Mouse (Mus musculus) left cerebral cortex, adult 8-10 months (tissue): ENCODE measurements at regions not wholly inside any gene's neighbourhood (a gene's known extent, or its start where the extent isn't known, plus 50 kb on each side); places are given as distances from the start of the nearest gene placed in this dataset.
A peak's percentile ranks its signal among the peaks of the same experiment; 100 is the strongest.

Experiments used
- DNase-seq, 2 experiments: peaks; one replicate each; pipeline ENCODE4 v3.0.0; 2022; ENCODE audit warnings: low spot score in 2 of 2

DNA sequence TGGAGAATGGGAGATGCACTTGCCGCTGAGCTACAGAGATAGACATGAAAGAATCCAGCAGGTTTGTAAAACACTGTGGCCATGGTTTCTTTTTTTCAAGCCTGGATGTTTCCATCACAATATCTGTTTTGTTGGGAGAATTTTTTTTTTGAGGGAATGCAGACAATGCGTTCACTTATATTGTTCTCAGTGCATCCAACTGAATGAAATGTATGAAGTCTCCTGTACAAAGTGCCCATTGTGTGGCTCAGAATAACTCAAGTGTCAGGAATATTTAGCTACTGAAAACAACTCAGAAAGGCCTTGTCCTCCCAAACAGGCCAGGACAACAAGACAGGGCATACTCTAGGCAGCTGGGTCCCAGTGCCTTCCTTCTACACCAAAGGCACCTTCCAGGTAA lies 120.3 kb upstream of the Ado start:
- no peak for DNase-seq

DNA sequence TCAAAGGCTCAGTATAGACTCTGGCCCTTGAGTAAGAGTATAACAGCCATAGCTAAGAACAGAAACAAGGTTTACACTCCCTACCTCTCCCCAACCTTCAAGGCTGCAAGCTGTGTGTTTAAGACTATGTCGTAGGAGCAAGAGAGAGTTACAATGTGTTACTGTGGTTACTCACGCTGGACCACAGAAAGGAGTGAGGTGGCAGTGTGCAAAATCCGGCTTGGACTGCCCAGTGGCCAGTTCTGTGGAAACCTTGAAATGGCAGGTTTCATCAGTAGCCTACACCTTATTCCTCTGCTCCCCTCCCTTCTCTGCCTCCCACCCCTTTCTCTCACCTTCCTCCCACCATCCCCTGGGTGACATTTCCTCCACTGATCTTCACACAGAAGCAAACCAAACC lies 114.3 kb upstream of the Ado start:
- no peak for DNase-seq

DNA sequence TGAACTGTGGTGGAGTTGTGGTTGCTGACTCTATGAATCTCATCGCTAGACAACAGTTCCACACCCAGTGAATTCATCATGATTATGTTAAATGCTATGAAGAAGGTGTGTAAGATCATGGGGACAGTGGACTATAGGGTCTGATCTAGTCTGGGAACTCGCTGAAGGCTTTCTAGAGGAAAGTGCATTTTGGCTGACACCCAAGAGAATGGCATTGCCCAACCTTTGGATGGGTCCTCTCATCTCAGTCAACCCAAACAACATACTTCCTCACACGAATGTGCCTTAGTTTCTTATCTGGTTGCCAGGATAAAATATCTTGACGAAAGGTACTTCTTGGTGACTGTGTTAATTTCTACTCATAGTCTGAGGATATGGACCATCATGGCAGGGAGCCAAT lies 112.9 kb upstream of the Ado start:
- no peak for DNase-seq

DNA sequence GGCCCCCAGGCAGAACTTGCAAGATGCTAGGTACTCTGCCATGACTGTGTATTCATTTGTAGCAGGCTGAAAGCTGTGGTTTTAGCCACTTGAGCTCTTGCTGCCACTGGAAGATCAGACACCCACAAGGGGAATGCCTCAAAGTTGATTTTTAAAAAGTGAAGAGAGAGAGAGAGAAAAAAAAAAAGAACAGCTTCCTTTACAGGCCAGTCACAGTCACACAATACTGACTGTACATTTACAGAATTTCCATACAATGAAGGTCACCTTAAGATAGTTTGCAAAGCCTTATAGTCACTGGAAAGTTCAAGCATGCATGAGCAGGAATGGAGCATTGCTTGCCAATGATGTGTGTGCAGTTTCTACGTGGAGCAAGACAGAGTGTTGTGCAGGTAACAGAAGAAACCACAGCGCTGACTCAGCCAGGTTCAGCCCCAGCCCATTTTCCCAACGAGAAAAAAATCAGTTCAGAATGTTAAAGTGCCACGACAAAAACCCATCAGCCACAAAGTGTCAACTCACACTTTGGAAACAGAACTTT lies 109.3 kb upstream of the Ado start:
- DNase-seq: no peak

DNA sequence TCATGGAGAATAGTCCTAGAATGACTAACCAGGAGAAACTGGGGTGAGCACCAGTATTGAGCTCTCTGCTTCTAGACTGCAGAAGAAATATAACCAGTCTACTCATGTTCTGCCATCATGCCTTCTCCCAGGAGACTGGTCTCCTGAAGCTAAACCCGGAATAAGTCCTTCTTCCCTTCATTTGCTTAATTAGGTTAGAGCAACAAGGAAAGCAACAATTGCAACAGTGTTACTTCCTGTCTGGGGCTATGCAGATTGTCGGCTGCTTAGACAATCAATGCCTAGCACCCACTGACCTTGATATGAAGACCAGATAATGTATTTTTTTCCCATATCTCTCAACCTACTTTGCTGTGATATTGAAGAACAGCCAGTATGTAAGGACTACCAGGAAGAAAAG lies 108.5 kb upstream of the Ado start:
- no peak for DNase-seq

DNA sequence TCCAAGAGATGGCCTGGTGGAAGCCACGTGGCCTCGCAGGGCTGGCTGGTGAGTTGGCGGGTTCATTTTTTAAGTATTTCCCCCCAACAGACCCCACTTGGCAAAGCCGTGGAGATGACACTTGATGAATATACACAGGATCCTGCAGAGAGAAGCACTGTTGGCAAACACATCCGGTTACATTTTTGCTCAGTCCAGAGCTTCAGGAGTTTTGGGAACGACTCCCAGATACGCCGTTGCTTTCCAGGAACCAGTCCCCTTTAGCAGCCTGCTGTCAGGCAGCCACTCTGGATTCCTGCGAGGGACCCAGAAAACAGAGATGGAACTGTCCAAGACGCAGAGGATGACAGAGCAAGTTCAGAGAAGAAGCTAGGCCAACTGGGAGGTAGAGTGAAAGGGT lies 105.8 kb upstream of the Ado start:
- DNase-seq: no peak

DNA sequence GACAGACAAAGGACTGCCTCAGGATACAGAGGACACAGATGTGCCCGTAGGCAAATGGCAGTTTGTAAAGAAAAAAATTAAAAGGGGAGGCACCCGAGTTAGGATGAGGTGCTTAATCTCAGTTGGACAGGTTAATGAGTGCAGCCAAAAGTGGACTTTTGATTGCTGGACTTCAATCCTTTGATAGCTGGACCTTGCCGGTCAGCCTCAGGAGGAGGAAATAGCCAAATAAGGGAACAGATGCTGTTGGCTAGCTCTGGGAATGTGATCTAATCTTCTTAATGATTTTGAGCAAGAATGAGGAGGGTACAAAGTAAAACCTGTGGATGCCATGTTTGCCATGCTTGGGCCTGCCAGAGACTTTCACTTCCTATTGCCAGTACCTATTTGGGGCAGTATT lies 103.5 kb upstream of the Ado start:
- no peak for DNase-seq

DNA sequence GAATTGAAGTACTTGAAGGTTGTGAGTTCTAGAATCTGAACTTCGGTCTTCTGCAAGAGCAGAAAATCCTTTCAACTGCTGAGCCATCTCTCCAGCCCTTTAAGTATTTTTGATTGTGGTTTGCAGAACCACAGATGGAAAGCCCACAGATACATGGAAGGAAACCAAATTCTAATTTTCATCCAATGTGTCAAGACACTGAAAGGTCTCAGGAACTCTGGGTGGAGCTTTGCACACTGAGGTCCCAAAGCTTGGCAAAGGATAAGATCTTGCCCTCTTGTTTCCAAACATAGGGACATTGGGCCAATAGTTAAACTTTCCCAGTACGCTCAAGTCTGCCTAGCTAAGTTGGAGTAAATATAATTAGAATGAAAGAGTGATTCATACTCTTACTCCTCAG lies 102.6 kb upstream of the Ado start:
- DNase-seq: no peak

DNA sequence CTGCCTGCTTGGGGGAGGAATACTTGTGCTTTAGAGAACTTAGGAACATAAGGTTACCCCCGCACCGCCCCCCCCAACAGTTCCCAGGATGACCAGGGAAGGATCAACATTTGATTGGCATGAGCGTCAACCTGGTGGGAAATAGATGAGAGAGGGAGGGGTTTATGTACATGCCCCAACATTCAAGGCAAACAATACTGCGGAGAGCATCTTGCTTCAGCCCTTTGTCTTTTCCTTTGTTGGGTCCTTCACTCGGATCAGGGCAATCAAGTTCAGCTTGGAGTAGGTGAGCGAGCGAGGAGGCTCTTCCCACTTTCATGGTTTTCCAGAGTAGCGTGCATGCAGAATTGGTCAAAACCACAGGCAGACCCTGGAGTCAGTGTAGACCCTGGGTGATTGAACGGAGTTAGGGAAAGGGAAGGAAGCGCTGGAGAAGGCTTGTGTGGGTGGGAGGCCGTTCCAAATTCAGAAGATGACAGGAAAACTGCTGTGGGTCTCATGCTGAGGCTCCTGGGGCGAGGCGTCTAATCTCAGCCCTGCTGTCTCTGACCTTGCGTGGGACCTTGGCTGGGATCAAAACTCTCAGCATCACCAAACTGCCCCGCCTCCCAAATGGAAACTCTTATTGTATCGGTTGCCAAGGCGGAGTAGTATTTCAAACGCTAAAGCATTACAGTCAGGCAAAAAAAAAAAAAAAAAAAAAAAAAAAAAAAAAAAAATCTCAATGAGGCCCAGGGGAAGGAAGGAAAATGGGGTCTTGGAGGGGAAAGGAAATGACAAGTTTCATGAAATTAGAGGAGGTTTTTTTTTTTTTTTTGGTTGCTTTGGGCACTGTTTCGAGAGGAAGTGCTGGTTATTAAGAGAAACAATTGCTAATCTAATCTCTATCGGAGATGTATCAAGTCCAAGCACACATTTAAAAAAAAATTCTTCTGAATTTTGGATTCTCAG lies 99.3 kb upstream of the Ado start:
- DNase-seq: no peak

DNA sequence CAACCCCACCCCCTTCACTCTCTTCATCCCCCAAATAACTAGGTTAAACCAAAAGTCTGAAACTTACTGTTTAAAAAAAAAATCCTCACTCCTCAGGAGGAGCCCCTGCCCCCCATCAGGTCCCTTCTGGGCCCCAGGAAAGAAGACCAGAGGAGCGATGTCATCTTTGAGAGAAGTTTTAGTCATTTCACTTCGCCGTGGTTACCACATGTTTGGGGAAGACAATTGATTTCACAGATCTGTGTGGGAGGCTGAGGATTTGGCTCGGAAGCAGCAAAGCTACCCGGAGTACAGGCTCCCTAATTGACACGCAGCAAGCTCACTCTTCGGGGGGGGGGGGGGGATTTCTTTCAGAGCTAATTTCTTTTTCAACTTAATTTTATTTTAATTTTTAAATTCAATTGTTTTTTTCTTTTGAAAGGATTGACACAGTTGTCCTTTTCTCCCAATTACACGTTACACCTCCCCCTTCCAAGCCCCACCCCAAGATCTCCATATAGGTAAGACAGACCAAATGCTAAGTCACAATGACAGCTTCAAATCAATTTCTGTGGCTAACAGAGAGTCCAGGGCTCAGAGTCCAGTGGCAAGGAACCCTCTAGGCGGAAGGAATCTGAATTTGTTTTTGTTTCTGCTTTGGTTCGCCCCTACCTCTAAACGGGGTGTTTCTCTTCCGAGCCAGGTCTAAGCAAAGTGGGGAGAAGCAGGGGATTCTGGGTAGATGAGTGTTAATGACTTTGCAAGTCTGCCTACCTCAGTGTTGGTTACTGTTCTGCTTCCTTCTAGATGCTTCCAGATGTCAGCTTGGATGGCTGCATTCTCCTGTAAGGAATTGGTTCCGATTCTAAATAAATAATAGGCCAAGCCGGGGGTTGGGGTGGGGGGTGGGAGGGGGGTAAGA lies 98.2 kb upstream of the Ado start:
- no peak for DNase-seq

DNA sequence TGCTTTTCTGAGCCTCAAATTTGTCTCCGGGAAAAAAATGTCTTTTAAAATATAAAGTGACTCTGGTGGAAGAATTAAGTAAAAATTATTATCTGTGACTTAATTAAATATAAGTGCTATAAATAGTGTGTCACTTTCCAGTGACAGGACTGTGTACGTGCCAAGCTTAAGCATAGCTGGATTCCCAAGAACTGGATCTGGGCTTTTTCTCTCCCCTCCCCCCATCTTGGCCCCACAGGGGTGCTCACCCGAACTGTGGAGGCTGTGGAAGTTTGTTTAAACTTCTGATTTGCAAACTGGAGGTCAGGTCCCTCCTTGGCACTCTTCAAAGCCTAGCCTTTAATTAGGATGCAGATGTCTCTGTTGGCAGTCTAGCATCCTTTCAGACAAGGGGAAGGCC lies 97.1 kb upstream of the Ado start:
- DNase-seq: no peak

DNA sequence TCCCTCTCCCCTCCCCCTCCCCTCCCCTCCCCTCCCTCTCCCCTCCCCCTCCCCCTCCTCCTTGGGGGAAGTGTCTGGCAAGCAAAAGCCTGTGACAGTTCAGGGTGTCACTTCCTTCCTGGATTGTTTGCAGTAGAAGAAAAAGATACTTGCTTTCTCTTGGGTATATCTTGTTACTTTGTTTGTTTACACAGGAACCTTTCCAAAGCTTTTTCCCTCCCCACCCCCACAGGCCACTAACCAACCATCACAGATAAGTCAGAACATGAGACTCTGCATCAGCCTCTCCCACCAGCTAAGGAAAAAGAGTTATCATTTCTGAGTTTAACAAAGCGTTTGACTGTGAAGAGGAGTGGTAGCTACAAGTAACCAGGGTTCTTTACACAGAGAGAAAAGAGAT lies 95.5 kb upstream of the Ado start:
- no peak for DNase-seq

DNA sequence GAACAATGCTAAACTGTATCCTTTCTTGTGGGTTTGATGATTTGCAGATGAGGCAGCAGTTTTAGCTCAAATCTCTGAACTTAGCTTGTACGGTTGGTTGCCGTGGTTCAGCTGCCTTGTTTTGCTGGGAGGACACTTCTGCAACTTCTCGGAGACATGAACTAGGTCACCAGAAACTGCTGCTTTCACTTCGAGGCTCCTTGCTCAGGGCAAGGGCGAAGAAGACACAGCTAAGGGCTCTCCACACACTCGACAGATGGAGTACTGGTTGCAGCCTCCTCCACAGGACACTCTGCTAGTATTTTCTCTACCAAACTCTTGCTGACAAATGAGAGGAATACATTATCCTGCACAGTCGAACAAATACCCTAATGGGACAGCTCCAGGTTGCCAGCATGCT lies 94.9 kb upstream of the Ado start:
- DNase-seq: no peak

DNA sequence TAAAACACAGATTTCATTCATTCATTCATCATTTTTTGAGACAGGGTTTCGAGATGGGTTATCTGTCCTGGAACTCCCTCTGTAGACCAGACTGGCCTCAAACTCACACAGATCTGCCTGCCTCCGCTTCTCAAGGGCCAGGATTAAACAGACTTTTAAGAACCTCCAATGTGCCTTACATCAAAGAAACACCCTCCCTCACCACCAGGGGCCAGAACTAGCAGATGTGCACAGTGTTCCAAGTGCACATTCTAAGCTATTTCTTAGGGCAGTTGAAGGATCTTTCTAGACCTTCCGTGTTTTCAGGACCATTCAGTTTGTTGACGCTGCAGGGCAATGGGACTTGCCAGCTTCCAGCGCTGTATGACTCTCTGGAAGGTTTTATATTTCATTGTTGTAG lies 88.6 kb upstream of the Ado start:
- no peak for DNase-seq

DNA sequence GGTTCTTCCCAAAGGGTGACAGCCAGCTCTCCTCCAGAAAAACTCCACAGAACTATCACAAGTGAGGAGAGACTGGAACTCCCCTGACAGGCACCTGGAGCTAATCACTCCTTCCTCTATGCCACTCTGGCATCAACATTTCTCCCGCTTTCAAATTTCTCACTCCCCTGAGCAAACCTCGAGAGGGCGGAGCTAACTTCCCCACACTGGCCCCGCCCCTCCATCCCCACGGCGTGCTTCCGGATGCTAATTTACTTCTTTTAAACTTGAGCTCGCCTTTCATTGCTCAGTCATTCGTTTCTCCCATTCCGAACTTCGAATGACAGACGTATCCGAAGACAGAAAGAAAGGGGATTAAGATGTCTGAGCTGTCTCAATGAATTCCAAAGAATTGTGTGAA lies 87.8 kb upstream of the Ado start:
- no peak for DNase-seq

DNA sequence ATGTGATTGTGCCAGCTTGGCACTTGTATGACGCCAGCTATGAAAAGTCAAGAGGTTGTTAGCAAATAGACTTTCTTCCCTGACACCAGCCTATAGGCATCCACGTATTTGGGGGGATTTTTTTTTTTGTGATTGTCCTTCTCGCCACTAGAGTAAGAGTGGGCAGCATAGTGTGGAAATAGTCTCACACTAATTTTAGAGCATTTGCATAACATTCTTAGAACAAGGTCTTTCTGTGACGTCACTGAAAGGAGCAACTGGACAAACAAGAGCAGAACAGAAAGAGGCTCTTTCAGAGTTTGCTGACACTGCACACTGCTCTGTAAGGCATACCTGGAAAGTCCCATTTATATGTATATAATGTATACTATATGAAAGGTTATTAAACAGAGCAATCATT lies 86.0 kb upstream of the Ado start:
- DNase-seq: no peak

DNA sequence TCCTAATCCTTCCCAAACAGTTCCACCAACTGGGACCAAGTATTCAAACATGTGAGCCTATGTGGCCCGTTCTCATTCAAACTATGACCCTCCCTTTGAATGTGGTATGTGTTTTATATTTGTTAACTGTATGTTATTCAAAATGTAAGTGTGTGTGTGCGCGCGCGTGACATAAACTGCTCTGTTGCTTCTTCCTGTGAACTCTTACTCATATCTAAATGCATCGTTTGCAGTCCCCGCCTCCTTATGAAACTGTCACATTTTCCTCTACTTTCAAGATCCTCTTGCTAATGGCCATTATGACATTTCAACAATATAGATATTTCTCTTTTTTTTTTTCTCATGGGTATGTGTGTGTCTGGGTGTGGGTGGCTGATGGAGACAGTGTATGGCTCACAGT lies 84.3 kb upstream of the Ado start:
- DNase-seq: no peak

DNA sequence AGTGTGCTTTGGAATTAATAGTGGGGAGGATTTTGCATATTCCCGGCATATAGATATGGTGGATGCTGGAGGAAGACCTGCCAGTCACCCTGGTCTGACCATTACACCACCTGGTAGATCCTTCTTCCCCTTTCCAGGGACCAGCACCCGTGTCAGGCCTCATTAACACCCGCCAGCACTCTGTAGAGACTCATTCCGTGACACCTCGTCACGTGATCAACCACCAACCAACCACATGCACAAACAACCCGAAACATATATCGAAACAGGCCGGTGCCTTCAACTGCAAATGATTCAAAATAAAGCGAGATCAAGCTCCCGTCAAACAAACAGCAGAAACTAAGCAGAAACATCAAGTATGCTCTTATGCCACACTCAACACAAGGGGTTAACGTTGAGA lies 74.6 kb upstream of the Ado start:
- DNase-seq: no peak

DNA sequence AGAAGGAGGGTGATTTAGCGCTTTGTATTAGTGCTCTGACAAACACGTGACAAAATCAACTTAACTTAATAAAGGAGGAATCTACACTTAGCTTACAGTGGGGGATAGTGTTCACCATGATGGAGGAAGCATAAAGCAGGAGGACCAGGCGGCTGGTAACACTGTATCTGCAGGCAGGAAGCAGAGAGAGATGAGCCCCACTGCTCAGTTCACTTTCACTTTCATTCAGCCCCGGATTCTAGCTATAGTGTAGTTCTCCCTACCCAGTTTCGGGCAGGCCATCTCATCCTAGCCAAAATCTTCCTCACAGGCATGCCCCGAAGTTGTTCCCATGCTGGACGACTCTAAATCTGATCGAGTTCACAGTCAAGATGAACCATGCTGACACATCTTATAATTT lies 71.3 kb upstream of the Ado start:
- no peak for DNase-seq

DNA sequence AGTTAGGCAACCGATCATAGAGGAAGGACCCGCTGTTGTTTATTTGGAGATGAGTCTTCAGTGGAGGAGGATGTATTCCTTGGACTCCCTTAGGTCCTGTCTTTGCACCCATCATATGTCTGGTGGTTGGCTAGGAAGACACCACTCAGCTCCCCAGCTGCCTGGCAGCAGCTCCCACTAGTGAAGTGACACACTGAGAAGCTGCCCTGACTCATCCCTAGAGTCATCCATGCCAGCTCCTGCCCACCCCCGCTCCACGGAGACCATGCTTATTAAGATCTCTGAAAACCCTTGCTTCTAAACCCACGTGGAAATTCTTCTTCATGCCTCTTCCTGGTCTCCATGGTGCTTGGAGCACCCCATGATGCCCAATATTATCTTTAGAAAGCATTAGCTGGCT lies 69.4 kb upstream of the Ado start:
- peak in 1 of 2 experiments; percentile 41 for DNase-seq

DNA sequence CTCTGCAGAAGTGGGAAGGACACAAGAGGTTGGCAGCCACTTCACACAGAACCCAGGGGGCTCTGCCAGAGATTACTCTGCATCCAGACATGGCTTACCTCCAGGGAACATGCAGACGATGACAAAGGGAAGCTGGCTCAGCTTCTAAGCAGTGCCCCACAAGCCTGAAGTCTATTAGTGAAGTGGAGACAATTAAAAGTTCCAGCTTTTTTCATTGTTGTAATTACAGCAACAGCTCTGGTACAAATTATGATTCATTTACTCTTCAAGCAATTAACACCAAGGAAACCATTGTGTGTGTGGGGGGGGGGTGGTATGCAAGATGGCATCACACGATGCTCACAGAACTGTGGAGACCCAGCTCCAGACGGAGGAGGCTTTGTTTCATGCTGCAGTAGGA lies 66.3 kb upstream of the Ado start:
- no peak for DNase-seq

DNA sequence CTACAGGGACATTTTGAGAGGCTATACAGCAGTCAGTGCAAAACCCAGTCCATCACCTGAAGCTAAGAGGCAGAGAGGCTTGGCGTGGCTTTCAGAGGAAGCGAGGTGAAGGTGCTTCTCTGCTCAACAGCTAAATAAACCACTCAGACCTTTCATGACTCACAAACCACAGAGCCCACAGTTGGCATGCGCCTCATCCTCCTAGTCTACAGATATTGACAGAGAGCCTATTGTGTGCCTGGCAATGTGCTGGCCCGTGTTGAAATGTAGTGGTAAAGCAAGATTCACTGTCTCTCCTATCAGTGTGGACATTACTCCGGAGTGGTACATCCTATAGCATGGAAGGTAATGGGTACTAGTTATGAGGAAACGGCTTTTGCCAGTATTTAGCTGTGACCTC lies 61.9 kb upstream of the Ado start:
- DNase-seq: no peak
